Mouse (Mus musculus): ENCODE measurements at regions not wholly inside any gene's neighbourhood (a gene's known extent, or its start where the extent isn't known, plus 50 kb on each side); places are given as distances from the start of the nearest gene placed in this dataset.

GRCm38 (mm10) chr1:179906115-179906514 is 54.2 kb upstream of the Cdc42bpa start:
- DNase-seq, result no peak

GRCm38 (mm10) chr1:179892711-179893110 is 67.6 kb upstream of the Cdc42bpa start:
- no peak for DNase-seq

DNA sequence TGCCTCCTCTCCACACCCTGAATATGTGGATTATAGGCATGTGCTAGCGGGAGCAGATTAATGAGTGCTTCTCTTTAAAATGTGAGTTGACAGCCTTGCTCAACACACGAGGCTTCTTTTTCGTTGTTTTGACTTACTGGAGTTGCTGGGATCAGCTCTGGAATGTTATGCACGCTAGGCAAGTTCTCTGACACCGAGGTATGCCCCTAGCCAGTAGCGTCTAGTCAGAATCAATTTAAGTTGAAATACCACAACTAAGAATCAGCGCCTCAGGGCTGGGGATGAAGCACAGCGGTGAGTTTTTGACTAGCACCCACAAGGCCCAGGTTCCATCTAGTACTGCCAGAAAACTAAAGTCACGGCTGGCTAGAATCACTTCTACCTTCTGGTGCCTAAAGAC is 72.4 kb upstream of the Cdc42bpa start:
- no peak for DNase-seq

DNA sequence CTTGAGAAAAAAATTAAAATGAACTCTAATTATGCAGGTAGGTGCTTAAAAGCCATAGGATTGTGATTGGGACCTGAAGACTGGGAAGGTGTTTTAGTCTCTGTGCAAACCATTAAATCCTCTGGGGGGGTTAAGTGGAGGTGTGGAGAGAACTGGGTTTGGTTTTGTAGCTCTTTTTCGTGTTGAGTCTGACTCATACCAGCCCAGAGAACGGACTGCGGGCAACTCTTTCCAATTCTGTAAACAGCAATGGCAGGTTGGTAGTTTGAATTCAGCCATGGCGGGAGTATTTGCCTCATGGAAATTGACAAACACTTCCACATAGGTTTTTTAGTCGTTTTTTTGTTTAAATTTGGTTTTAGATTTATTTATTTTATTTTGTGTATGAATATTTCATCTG is 77.7 kb upstream of the Ahctf1 start:
- no peak for DNase-seq

- no peak for DNase-seq
Observed at GRCm38 (mm10) chr1:179877893-179878292, 74.4 kb upstream of the Ahctf1 start.

GRCm38 (mm10) chr1:179873772-179874555 is 70.5 kb upstream of the Ahctf1 start:
- DNase-seq, result no peak

DNA sequence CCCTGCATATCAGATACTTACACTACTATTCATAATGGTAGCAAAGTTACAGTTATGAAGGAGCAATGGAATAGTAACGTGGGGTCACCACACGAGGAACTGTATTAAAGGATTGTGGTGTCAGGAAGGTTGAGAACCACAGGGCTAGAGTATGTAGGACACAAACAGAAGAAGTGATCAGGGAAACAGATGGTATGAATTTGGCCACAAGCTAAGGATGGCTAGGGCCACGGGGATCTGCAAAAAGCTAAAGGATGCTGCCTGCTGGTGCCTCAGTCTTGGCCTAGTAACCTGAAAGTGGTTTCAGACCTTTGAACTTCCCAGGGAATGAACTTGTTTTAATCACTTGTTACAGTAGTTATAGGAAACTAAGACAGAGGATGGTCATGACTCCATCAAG is 68.5 kb upstream of the Ahctf1 start:
- DNase-seq, result no peak

DNA sequence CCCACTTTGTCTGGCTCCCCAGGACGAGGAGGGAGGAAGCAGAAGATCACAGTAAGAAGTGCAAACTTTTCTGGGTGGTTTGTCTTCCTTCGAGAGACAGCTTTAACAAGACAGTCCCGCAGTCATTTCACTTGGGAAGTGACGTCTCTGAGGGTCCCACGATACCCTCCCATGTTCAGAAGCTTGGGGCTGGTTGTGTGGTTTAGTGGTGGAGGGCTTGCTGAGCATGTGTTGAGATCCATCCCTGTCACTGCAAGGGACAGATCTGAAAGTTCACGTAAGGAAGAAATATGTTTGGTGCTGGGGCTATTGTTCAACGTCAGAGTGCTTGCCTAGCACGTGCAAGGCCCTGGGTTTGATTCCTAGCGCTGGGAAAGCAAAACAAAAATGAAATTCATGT is 65.2 kb upstream of the Ahctf1 start:
- DNase-seq, result no peak

DNA sequence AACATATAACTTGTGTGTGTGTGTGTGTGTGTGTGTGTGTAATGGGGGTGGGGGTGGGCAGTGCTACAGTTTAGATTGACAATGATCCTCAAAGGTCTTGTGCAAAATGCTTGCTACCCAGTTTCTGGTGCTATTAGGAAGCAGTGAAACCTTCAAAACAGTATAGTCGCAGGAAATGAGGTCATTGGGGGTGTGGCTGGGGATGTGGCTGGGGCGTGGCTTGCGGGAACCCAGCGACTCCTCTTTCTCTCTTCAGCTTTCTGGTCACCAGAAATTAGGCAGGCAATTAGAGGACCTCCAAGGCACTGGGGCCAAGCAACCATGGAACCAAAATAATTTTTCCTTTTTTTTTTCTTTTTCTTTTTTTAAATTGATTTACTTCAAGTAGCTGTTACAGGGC is 64.0 kb upstream of the Ahctf1 start:
- DNase-seq, result no peak

DNA sequence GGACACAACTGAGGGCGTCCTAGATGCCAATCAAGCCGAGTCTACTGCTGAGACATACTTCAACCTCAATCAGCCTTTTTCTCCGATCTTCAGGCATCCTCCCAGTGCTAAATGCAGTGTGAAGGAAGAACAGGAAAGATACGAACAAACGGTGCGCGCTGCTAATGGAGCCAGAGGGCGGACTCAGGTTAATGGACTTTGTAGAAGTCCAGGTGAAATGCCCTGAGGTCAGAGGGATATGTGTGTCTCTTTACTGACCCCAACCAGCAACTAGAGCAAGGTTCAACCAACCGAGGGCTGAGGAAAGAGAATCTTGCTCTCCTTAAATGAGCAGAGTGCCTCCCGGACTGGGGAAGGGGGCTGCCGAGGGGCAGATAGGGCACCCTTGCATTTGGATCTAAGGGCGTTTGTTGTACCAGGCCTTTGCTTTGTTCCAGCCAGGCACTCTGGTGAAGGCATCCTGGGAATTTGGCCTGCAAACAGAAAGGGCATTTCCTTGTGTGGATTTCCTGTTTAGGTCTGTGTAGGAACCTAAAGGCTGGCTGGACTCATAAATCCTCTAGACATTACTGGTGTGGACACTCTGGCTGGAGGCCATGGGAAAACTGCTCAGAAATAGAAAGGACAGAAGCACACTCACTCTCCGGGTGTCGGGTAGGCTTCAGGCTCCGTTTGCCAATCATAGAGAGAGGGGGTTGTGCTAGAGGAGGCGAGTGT is 62.7 kb upstream of the Ahctf1 start:
- DNase-seq, result no peak

- no peak for DNase-seq
Observed at GRCm38 (mm10) chr1:179865561-179865960, 62.1 kb upstream of the Ahctf1 start.

DNA sequence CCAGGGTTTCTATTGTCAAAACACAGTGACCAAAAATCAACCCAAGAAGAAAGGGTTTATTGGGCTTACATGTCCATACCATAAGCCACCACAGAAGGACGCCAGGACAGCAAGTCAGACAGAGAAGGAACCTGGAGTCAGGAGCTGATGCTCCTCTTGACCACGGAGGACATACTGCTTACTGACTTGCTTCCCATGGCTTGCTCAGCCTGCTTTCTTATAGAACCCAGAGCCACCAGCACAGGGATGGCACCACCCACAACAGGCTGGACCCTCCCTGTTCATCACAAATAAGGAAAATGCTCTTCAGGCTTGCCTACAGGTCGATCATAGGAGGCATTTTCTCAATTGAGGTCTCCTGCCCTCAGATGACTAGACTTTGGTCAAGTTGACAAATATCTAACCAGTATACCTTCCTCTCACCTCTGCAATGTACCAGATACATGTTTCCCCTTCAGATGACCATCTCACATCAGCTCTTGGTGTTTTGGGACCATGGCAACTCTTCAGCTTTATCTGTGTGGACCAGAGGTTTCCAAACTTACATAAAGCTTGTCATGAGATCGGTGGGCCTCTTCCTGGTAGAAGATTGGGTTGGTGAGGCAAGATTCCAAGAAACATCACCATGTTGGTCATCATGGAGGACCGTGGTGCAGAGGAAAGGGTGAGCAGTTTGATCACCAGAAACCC is 61.2 kb upstream of the Ahctf1 start:
- no peak for DNase-seq

DNA sequence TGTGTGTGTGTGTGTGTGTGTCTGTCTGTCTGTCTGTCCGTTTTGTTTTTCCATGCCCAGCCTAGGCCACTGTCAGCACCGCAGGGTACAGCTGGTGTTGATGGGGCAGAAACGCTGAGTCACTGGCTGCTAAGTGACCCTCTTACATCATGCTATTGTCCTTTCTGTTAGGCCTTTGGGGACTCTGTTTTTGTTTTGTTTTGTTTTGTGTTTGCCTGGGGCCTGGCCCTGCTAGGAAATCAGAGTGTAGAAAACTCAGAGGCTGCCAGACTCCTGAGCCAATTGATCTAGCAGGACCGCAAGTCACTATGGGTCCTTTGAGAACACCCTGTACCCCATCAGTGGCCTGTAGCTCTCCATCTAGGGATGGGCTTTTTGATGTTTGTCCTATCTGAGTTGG is 59.9 kb upstream of the Ahctf1 start:
- DNase-seq, result no peak

GRCm38 (mm10) chr1:179862941-179863340 is 59.5 kb upstream of the Ahctf1 start:
- DNase-seq, result no peak

- DNase-seq, result no peak
Observed at GRCm38 (mm10) chr1:179861776-179862175, 58.3 kb upstream of the Ahctf1 start.

GRCm38 (mm10) chr1:179859552-179859902 is 56.0 kb upstream of the Ahctf1 start:
- DNase-seq, result no peak

DNA sequence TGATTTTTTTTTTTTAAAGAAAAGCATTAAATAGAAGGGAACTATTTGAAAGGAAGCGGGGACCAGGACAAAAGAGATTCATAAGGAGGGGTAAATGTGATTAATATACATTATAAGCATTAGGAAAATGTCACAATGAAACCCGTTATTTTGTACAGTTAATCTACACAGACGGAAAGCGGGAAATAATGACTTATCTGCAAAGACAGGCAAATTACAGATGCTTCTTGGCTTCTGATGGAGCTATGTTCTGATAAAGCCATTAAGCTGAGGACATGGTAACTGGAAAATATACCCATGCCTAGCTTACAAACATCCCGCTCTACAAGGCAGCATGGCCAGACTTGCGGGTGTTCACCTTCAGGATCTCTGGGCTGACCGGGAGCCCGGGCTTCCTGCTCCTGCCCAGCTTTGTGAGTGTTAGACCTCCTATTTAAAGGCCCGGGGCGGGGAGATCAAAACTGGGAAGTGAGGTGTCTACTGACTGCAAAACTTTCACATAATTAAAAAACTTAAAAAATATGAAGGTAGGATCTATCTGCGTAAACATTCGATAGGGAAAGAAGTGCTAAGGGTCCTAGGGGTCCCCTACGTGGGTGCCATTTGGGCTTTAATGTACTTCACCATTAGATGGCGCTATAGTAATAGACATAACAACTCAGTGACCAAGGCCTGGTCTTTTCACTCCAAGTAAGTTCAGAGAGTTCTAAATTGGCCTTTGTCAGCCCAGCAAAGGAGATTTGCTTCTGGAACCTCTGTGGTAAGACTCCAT is 55.5 kb upstream of the Ahctf1 start:
- peak; percentile 26 for DNase-seq

GRCm38 (mm10) chr1:179854288-179854965 is 50.9 kb upstream of the Ahctf1 start:
- DNase-seq, result no peak

All from cerebellum, adult 11 months (tissue).